Mouse (Mus musculus) cortical plate, adult 2 months (tissue): ENCODE results near the gene Spred2. TPM values are rescaled to one million over a fixed set of nuclear protein-coding genes. Genes with fewer than 3 reads are reported as not detected.

ENCODE experiments used
- H3K27ac ChIP-seq: fragments of 200-500 bp; 2 replicates; pipeline ENCODE4 v1.5.1; 2012; ENCODE audit warnings: low read length, control low read depth, inconsistent platforms; ENCODE audit not compliant: insufficient read depth
- H3K4me1 ChIP-seq: fragments of 200-500 bp; 2 replicates; pipeline ENCODE4 v1.6.1; 2011; ENCODE audit warnings: low read length; ENCODE audit not compliant: control insufficient read depth, insufficient read depth
- H3K4me3 ChIP-seq: fragments of 200-500 bp; 2 replicates; pipeline ENCODE4 v1.5.1; 2011; ENCODE audit warnings: mild to moderate bottlenecking, low read length, control low read depth; ENCODE audit not compliant: insufficient read depth
- CTCF ChIP-seq: fragments of 200-500 bp; IDR thresholded peaks from 2 replicates; pipeline ENCODE4 v1.5.1; 2011; ENCODE audit warnings: mild to moderate bottlenecking, control low read depth, low read length; ENCODE audit not compliant: insufficient read depth; ENCODE audit errors: extremely low read depth
- POLR2A ChIP-seq: fragments of 200-500 bp; IDR thresholded peaks from 2 replicates; pipeline ENCODE4 v1.6.1; 2011; ENCODE audit warnings: mild to moderate bottlenecking, low read length, control low read depth; ENCODE audit not compliant: insufficient read depth; ENCODE audit errors: extremely low read depth
- polyA plus RNA-seq: library from polyadenylated mRNA; depleted of rRNA; stranded (reverse); fragments of >200 nt; gene quantifications from 2 replicates; pipeline ENCODE4 v1.2.3, GENCODE M21; 2012

The Spred2 gene
- polyA plus RNA-seq, 1 experiment = 42.0 TPM

DNA sequence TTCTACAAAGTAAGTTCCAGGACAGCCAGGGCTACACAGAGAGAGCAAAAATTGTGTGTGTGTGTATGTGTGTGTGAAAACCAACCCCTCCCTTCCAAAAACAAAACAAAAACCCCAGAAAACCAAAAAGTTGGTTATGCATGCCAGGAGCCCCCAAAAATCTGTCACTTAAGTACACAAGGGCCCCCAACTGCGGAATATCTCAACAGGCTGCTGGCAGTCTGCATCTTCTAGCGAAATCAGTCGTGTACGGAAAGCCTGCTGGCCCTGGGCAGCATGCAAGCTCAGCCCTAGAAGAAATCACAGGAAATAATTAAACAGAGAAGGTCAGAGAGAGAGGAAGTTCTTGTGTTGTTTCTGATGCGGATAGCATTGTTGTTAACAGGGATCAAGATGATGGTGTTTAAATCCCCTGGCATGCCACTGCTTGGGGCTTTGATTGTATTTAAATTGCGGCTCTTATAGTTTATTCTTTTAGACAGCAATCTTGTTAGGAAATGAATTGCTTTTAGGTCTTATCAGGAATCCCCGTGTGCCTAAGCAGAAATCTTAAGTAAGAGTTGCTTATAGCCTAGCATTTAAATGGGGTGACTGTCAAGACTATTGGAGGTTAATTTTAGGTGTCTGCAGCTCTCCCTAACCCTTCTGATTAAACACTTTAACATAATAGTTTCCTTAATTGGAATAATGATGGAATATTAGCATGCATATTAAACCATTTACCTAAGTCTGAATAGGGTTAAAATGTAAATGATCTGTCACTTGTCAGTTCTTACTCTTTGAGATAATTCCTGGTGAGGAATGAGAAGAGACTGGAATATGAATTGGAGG, 11.6 kb downstream of the Spred2 start:
- no peak overlapping the region for H3K27ac ChIP-seq
- peaks cover 9% of the 10 kb centered on the region; the same call in 1 of the 2 replicates for H3K4me1 ChIP-seq
- no peak overlapping the region for H3K4me3 ChIP-seq
- TF ChIP-seq POLR2A (no peak), CTCF (no peak)

DNA sequence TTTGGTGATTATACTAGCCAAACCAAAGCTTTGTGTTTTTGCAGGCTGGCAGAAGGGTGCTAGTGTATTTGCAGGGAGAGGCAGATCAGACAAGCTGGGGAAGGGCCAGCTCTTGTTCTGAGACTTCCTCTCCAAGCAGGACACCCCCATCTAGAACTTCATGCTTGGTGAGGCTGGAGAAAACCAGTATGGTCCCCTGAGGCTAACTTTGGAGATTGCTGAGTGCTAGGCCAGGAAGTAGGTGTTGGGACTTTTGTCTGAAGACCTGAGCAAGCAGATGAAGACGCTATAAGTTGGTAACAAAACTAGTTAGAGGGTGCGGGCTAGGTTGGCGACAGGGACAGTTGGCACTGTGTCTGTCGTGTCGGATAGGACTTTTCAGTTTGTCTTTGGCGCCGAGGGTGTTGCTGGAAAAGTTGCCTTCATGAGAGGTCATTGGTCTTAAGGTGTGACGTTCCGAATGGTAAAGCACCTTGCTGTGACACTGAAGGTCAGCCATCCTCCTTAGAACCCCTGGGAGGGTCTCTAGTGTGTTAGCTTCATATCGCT, 14.4 kb downstream of the Spred2 start:
- no peak overlapping the region for H3K27ac ChIP-seq
- TF ChIP-seq CTCF (no peak), POLR2A (no peak)

DNA sequence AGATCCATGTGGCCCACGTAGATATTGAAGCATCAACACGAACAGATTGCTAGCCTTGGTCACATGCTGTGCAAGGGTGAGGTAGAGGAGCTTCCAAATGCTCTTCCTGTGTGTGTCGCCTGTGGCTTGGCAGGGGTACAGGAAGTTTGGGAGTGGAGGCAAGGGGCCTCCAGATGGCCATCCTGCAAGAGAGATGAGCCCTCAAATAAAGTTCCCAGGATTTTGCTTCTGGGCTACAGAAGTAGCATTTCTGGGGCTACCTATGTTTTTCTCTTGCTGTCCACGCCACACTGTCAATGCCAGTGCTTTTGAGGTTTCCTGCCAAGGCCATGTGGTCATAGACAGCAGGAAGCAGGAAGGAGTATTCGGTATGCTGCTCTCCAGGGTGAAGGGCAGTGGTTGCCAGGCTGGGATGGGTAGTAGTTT, 15.1 kb downstream of the Spred2 start:
- TF ChIP-seq CTCF (no peak), POLR2A (no peak)
- H3K27ac ChIP-seq = no peak overlapping the region
- H3K4me3 ChIP-seq = no peak overlapping the region
- peaks cover 18% of the 10 kb centered on the region for H3K4me1 ChIP-seq

More for the DNA sequence above, 14.4 kb downstream of the Spred2 start:
- peaks cover 18% of the 10 kb centered on the region for H3K4me1 ChIP-seq
- no peak overlapping the region for H3K4me3 ChIP-seq

DNA sequence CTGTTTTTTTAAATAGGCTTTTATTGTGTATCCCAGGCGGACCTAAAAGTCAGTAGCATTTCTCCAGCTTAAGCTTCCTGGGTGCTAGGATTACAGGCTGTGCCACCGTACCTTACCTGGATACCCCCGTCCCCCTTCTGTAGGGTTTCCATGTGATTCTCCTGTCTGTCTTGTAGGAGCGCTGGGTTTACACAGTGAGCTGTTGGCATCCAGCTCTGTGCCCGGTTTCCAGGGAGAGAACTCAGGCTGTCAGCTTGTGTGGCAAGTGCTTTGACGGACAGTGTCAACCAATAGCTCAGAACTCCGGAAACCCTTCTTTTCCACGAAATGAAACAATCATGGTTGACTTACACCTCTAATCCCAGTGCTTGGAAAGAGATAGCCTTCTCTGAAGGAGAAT, 15.7 kb downstream of the Spred2 start:
- no peak overlapping the region for H3K4me3 ChIP-seq
- no peak overlapping the region for H3K27ac ChIP-seq
- TF ChIP-seq CTCF = no peak
- TF ChIP-seq POLR2A = no peak
- H3K4me1 ChIP-seq = peaks cover 18% of the 10 kb centered on the region

DNA sequence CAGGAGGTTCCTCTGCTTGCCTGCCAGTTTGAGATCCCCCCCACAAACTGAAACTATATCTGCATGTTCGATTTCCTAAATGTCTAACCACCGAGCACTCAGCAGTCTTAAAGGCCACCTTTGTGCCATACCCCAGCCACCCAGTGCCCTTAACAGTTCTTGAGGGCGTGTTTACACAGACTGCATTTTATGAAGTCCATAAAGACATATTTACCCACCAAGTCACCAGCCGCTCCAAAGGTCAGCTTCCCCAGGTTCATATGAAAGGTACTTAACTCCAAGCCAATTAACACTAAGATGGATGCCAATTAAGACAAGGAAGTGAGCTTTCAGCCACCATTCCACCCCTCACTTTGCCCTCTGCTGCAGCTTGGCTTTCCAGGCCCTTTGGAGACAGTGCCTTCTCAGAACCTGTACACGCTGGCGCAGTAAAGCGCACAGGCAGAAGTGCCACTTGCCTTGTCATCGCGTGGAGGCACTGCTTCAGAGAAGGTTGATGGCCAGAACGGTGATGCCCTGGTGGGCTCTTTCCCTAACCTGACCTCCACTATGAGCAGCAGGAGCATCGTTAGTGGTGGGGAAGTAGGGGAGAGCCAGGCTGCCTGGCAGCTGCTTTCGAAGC, 17.1 kb downstream of the Spred2 start:
- Histone ChIP-seq H3K27ac (no peak overlapping the region), H3K4me3 (no peak overlapping the region), H3K4me1 (peaks cover 23% of the 10 kb centered on the region)
- no peak for TF ChIP-seq POLR2A
- TF ChIP-seq CTCF = no peak

DNA sequence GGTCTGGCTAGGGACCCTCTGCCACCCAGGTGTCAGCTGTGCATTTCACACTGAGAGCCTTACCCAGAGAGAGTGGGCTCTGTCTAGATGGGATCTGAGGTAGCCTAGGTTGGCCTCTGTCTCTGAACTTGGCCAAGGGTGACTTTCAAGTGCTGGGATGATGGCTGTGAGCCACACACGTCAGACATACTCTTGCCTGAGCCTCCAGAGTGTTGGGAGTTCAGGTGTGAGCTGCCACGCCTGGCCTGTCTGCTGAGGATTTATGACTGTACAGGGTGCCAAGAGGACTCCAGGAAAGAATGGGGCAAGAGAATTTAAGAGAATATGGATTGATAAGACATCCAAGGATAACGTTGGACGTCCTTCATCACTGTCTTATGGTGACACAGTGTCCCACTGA, 17.8 kb downstream of the Spred2 start:
- H3K4me1 ChIP-seq = peaks cover 28% of the 10 kb centered on the region
- TF ChIP-seq POLR2A = no peak
- TF ChIP-seq CTCF = no peak
- 0 out of 2 replicates have a peak overlapping the region, but pooled peaks have one; percentile 19 for H3K27ac ChIP-seq
- H3K4me3 ChIP-seq = no peak overlapping the region

DNA sequence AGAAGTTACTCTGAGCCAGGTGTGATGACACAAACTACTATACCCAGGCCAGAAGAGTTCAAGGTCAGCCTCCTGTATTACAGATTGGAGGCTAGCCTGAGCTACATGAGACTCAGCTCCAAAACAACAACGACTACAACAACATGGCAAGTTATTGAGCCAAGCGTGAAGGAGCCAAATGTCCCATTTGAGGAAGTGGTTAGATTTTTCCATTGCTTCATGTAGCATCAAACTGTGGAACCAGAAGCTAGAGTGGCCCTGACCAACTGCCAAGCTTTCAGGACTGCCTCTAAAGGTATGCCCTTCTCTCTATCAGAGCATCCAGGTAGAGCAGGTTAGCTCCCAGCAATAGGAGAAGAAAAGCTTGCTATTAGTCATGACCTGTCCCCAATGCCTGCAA, 19.6 kb downstream of the Spred2 start:
- H3K4me3 ChIP-seq = no peak overlapping the region
- H3K27ac ChIP-seq = no peak overlapping the region
- TF ChIP-seq CTCF (no peak), POLR2A (no peak)
- peaks cover 26% of the 10 kb centered on the region for H3K4me1 ChIP-seq

DNA sequence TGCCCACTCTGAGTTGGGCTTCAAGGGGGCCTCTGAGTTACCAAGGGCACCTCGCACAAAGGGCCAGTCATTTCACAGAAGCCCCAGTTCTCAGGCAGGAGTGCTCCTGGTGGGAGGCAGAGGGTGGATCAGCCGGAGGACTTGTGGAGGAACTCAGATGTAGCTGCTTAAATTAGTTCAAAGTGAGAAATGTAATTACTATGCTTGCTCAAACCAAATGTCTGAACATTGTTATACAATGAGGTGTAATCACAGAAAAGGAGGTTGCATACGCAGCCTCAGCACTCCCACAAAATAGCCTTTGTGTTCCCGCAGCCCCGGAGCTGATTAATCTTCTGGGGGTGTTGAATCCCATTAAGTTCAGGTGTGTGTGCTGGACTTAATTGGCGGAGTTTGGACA, 20.5 kb downstream of the Spred2 start:
- TF ChIP-seq POLR2A (no peak), CTCF (no peak)
- peaks cover 24% of the 10 kb centered on the region for H3K4me1 ChIP-seq
- H3K27ac ChIP-seq = peak overlapping the region; percentile 71; the same call in 1 of the 2 replicates
- H3K4me3 ChIP-seq = no peak overlapping the region

DNA sequence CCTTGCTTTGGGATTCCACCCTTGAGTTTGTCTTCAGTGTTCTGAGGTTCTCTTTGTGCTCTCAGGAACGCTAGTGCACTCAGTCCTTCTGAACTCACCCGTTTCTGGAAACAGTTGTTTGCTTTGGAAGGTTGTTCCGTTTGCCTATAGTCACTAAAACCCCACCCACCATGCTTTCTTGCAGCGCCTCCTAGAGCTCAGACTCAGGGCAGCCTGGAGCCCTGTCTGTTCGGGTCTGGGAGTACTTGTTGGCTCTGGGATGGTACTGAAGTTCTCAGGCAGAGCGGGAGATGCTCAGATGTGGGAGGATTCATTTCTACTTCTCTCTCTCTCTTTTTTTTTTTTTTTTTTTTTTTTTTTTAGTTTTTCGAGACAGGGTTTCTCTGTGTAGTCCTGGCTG, 22.5 kb downstream of the Spred2 start:
- peaks cover 19% of the 10 kb centered on the region for H3K4me1 ChIP-seq

More for the DNA sequence above, 22.5 kb downstream of the Spred2 start:
- no peak for TF ChIP-seq POLR2A
- TF ChIP-seq CTCF = no peak
- no peak overlapping the region for H3K4me3 ChIP-seq
- H3K27ac ChIP-seq = no peak overlapping the region
